Mouse (Mus musculus): ENCODE data around the gene Gramd2. TPM values are rescaled to one million over a fixed set of nuclear protein-coding genes. Genes with fewer than 3 reads are reported as not detected.

Gramd2 gene
- polyA plus RNA-seq, 1 experiment from 2014 or later: 0.43 TPM

DNA sequence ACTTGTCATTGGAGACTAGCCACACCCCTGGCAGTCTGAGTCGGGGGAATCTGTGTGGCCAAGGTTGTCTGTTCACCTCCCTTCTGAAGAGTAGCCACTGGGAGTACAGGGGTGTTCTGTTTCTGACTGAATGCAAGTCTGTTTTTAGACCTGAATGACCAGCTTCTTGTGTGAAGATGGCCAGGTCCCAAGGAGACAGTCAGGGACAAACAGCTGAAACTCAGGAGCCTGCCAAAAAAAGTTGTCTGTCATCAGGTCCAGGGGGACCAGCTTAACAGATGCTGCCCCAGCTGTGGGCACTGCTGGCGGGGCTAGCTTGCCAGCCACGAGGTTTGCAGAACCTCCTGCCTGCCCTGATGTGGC lies 15.5 kb downstream of the Gramd2 start:
- DNase-seq (ENCODE audit: low spot score) (no peak), ATAC-seq (ENCODE audit: low FRiP score) (no peak)
- Histone ChIP-seq H3K27me3 (ENCODE audit: control insufficient read depth, insufficient read depth, low read length) (no peaks in the 10 kb centered on the region), H3K9ac (ENCODE audit: low read depth, low read length) (no peak overlapping the region), H3K4me3 (ENCODE audit: low read depth, low read length) (no peak overlapping the region), H3K4me1 (replicated peaks; ENCODE audit: control insufficient read depth, insufficient read depth, low read length) (no peaks in the 10 kb centered on the region), H3K36me3 (ENCODE audit: control insufficient read depth, insufficient read depth, low read length) (no peaks in the 10 kb centered on the region), H3K9me3 (ENCODE audit: control insufficient read depth, low read length) (no peaks in the 10 kb centered on the region), H3K4me2 (replicated peaks; ENCODE audit: low read depth, low read length) (no peak overlapping the region), H3K27ac (ENCODE audit: low read depth, low read length) (no peak overlapping the region)
- 44% methylated on average over 3 of the region's 3 CpGs for WGBS

DNA sequence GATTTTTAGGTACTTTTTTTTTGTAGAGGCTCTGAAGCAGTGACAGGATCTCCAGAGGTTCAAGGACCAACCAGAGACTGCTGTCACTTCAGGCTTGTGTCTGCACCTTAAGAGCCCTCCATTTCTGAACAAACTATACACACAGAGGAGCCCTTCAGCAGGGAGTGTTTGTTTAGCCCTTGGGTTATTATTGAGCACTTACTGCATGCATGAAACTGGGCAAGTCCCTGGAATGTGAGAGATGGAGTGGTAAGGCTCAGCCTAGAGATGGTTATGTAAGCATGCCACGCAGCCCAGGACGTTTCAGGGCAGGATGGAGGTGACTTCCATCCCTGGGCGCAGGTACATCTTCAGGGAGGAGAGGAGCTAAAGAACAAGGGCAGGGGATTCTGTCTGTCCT lies 16.4 kb downstream of the Gramd2 start:
- Histone ChIP-seq H3K9ac (ENCODE audit: low read depth, low read length) (no peak overlapping the region), H3K4me1 (replicated peaks; ENCODE audit: control insufficient read depth, insufficient read depth, low read length) (no peaks in the 10 kb centered on the region), H3K27me3 (ENCODE audit: control insufficient read depth, insufficient read depth, low read length) (no peaks in the 10 kb centered on the region), H3K36me3 (ENCODE audit: control insufficient read depth, insufficient read depth, low read length) (no peaks in the 10 kb centered on the region), H3K9me3 (ENCODE audit: control insufficient read depth, low read length) (no peaks in the 10 kb centered on the region), H3K27ac (ENCODE audit: low read depth, low read length) (no peak overlapping the region), H3K4me3 (ENCODE audit: low read depth, low read length) (no peak overlapping the region), H3K4me2 (replicated peaks; ENCODE audit: low read depth, low read length) (no peak overlapping the region)
- no peak for DNase-seq (ENCODE audit: low spot score)
- 90% methylated on average over 3 of the region's 3 CpGs for whole genome bisulfite sequencing
- no peak for ATAC-seq (ENCODE audit: low FRiP score)

DNA sequence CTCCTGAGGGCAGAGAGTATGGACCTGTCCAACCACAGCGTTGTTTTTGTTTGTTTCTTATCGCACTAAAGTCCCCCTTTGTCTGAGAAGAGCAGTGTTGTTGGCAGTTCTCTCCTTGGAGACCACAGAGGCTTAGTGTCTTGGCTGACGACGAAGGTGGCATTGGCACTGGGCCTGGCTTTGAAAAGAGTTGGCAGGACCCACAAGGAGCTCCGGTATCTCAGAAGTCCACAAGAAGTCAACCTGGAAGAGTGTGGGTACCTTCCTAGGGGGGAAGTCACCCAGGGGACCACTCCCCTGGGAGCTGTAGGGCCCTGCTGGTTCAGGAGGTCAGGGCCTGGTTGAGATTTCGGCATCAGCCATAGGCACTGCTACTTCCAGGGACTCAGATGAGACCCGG lies 21.1 kb downstream of the Gramd2 start:
- DNase-seq (ENCODE audit: low spot score): no peak
- Histone ChIP-seq H3K4me2 (replicated peaks; ENCODE audit: low read depth, low read length) (no peak overlapping the region), H3K36me3 (ENCODE audit: control insufficient read depth, insufficient read depth, low read length) (no peaks in the 10 kb centered on the region), H3K27me3 (ENCODE audit: control insufficient read depth, insufficient read depth, low read length) (no peaks in the 10 kb centered on the region), H3K27ac (ENCODE audit: low read depth, low read length) (no peak overlapping the region), H3K9me3 (ENCODE audit: control insufficient read depth, low read length) (no peaks in the 10 kb centered on the region), H3K4me1 (replicated peaks; ENCODE audit: control insufficient read depth, insufficient read depth, low read length) (no peaks in the 10 kb centered on the region), H3K4me3 (ENCODE audit: low read depth, low read length) (no peak overlapping the region), H3K9ac (ENCODE audit: low read depth, low read length) (no peak overlapping the region)
- 89% methylated on average over 7 of the region's 7 CpGs for WGBS
- no peak for ATAC-seq (ENCODE audit: low FRiP score)

DNA sequence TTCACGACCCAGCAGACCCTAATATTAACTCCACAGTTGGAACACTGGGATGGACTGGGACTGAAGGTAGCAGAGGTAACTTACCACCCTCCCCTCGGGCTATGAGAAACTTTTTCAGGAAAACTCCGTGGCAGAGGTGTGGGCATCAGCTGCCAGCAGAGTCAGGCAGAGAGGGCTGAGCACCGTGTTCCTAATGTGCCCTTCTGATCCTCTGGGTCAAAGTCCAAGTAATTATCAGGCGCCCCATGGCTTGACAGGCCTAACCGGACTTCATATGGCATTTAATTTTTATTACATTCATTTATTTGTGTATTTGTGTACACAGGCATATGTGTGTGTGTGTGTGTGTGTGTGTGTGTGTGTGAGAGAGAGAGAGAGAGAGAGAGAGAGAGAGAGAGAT lies 23.2 kb downstream of the Gramd2 start:
- no peak overlapping the region for H3K4me2 ChIP-seq (replicated peaks; ENCODE audit: low read depth, low read length)
- WGBS: 70% methylated on average over 6 of the region's 6 CpGs
- no peak overlapping the region for H3K9ac ChIP-seq (ENCODE audit: low read depth, low read length)
- H3K27ac ChIP-seq (ENCODE audit: low read depth, low read length): no peak overlapping the region
- H3K9me3 ChIP-seq (ENCODE audit: control insufficient read depth, low read length): no peaks in the 10 kb centered on the region
- no peak overlapping the region for H3K4me3 ChIP-seq (ENCODE audit: low read depth, low read length)
- ATAC-seq (ENCODE audit: low FRiP score) (no peak), DNase-seq (ENCODE audit: low spot score) (no peak)
- H3K36me3 ChIP-seq (ENCODE audit: control insufficient read depth, insufficient read depth, low read length): no peaks in the 10 kb centered on the region
- no peaks in the 10 kb centered on the region for H3K27me3 ChIP-seq (ENCODE audit: control insufficient read depth, insufficient read depth, low read length)
- H3K4me1 ChIP-seq (replicated peaks; ENCODE audit: control insufficient read depth, insufficient read depth, low read length): no peaks in the 10 kb centered on the region

DNA sequence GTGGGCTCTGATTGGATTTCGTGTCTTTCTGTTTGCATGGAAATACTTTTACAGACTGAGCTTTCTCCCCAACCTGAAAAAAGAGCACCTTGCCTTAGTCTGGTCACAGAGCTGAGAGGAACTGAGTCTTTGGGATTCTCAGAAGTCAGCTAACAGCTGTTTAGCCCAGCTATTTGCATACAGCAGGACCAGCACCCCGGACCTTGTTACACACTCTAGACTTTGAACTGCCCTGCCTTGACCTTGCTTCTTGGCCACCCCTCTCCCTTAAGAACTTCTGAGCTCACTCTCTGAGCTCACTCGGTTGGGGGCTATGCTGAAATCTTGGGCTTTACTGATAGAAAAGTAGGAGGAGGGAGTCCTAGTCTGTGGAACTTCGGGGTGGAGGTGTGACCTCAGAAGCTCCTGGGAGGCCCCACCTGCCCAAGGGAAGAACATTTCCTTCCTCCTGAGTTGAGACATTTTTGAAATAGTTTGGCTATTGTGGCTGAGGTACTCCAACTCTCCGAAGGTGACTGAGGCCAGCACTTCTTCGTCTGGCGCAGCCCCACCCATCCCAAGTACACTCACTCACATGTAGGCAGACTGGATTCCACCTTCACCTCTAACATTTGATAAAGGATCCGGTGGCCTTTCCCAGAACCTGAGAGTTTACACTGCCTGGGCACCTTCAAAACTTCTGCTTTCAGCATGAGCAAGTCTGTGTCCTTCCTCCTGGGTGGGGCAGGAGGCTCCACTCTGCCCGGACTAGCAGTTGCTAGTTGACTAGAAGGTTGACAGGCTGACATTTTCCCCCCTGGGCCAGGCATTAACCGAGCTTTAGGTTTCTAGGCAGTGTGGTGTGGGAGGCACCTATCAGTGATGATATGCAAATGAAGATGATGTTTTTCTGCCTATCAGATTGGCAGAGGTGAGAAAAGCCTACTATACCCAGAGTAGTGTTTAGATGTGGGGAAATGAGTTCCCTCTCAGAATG lies 27.2 kb downstream of the Gramd2 start:
- Histone ChIP-seq H3K4me3 (ENCODE audit: low read depth, low read length) (no peak overlapping the region), H3K9ac (ENCODE audit: low read depth, low read length) (no peak overlapping the region), H3K36me3 (ENCODE audit: control insufficient read depth, insufficient read depth, low read length) (no peaks in the 10 kb centered on the region), H3K4me1 (replicated peaks; ENCODE audit: control insufficient read depth, insufficient read depth, low read length) (no peaks in the 10 kb centered on the region), H3K9me3 (ENCODE audit: control insufficient read depth, low read length) (no peaks in the 10 kb centered on the region), H3K4me2 (replicated peaks; ENCODE audit: low read depth, low read length) (no peak overlapping the region), H3K27me3 (ENCODE audit: control insufficient read depth, insufficient read depth, low read length) (no peaks in the 10 kb centered on the region), H3K27ac (ENCODE audit: low read depth, low read length) (no peak overlapping the region)
- 68% methylated on average over 10 of the region's 10 CpGs for WGBS
- ATAC-seq (ENCODE audit: low FRiP score): no peak
- no peak for DNase-seq (ENCODE audit: low spot score)

DNA sequence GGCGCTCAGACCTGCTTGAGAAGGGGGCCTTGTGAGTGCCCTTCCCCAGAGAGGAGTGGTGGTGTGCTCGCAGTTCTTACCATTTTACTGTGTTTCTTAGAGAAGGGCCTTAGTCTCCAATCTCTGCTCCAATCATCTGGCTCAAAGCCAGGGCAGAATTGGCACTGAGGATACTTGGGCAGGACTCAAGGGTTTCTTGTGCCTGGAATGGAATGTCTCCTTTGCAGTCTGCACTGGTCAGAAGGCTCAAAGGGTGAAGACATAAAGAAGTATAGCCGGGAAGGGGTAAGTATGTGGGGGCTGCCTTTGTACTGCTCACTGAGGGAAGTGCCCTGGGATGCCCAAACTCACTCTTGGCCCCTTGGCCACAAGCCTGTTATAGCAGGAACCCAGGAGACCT lies 29.3 kb downstream of the Gramd2 start:
- 74% methylated on average over 3 of the region's 3 CpGs for WGBS
- ATAC-seq (ENCODE audit: low FRiP score) (no peak), DNase-seq (ENCODE audit: low spot score) (no peak)
- Histone ChIP-seq H3K9me3 (ENCODE audit: control insufficient read depth, low read length) (no peaks in the 10 kb centered on the region), H3K4me3 (ENCODE audit: low read depth, low read length) (no peak overlapping the region), H3K27me3 (ENCODE audit: control insufficient read depth, insufficient read depth, low read length) (no peaks in the 10 kb centered on the region), H3K9ac (ENCODE audit: low read depth, low read length) (no peak overlapping the region), H3K4me2 (replicated peaks; ENCODE audit: low read depth, low read length) (no peak overlapping the region), H3K4me1 (replicated peaks; ENCODE audit: control insufficient read depth, insufficient read depth, low read length) (no peaks in the 10 kb centered on the region), H3K27ac (ENCODE audit: low read depth, low read length) (no peak overlapping the region), H3K36me3 (ENCODE audit: control insufficient read depth, insufficient read depth, low read length) (no peaks in the 10 kb centered on the region)

DNA sequence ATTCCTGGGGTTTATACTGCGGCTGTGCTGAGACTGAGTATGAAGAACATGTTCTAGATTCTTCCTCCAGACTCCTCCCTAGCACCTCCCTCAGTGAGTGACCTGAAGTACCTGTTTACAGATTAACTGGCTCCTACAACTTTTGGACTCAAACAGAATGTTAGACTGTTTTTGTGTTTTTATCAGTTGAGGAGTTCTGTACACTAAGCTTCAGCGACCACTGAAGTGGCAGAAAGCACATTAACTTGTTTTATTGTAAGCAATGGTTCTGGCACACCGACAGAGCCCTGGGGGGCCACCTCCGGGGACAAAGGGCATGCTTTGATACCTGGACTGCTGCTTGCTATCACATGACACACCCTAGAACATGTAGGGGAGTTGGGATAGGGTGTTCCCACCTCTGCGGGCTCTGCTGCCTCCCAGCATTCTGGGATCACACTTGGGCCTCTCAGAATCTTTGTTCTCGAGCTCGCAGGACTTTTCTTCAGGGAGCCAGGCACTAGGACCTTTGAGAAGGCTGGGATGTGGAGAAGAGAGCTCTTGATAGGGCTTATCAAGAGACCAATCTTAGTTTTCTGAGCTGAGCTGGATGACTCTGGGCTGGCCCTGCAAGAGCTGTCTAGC lies 36.4 kb downstream of the Gramd2 start:
- WGBS: 82% methylated on average over 7 of the region's 7 CpGs
- no peak for DNase-seq (ENCODE audit: low spot score)
- Histone ChIP-seq H3K4me1 (replicated peaks; ENCODE audit: control insufficient read depth, insufficient read depth, low read length) (no peaks in the 10 kb centered on the region), H3K27me3 (ENCODE audit: control insufficient read depth, insufficient read depth, low read length) (no peaks in the 10 kb centered on the region), H3K27ac (ENCODE audit: low read depth, low read length) (no peak overlapping the region), H3K9me3 (ENCODE audit: control insufficient read depth, low read length) (no peaks in the 10 kb centered on the region), H3K4me3 (ENCODE audit: low read depth, low read length) (no peak overlapping the region), H3K36me3 (ENCODE audit: control insufficient read depth, insufficient read depth, low read length) (no peaks in the 10 kb centered on the region), H3K4me2 (replicated peaks; ENCODE audit: low read depth, low read length) (no peak overlapping the region), H3K9ac (ENCODE audit: low read depth, low read length) (no peak overlapping the region)
- no peak for ATAC-seq (ENCODE audit: low FRiP score)

DNA sequence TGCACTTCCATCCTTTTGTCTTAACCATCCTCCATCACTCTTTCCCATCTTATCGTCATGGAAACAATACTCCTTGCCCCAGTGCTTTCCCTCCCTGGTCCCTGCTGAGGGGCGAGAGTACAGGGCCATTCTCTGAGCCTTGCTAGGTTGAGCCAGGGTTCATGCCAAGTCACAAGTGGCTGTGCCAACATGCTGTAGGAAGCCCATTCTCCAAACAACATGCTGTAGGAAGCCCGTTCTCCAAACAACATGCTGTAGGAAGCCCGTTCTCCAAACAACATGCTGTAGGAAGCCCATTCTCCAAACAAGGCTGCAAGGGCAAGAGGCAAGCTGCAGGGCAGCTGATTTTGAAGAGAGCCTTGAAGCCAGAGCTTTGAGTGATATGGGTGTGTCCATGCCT lies 38.3 kb downstream of the Gramd2 start:
- DNase-seq (ENCODE audit: low spot score): no peak
- no peaks in the 10 kb centered on the region for H3K27me3 ChIP-seq (ENCODE audit: control insufficient read depth, insufficient read depth, low read length)
- no peak overlapping the region for H3K27ac ChIP-seq (ENCODE audit: low read depth, low read length)
- no peak overlapping the region for H3K4me3 ChIP-seq (ENCODE audit: low read depth, low read length)
- no peaks in the 10 kb centered on the region for H3K4me1 ChIP-seq (replicated peaks; ENCODE audit: control insufficient read depth, insufficient read depth, low read length)
- no peak overlapping the region for H3K9ac ChIP-seq (ENCODE audit: low read depth, low read length)
- no peaks in the 10 kb centered on the region for H3K9me3 ChIP-seq (ENCODE audit: control insufficient read depth, low read length)
- 84% methylated on average over 4 of the region's 4 CpGs for WGBS
- no peak for ATAC-seq (ENCODE audit: low FRiP score)
- no peak overlapping the region for H3K4me2 ChIP-seq (replicated peaks; ENCODE audit: low read depth, low read length)
- H3K36me3 ChIP-seq (ENCODE audit: control insufficient read depth, insufficient read depth, low read length): no peaks in the 10 kb centered on the region

DNA sequence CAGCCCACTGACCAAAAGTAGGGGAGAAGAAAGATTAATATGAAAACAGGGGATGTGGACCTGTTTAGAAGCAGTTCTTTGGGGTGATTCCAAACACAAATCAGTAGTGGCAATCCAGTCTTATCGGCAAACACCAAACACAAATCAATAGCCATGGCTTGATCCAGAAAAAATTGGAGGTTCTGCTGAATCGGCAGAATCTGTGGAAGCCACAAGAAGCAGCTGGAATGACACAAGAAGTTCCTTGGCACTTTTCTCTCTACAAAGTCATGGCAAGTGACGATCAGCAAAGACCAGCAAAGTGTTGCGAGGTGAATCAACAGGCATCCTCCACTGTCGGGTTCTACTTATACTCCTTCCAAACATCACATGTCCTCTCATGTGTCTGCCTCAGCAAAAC lies 41.2 kb downstream of the Gramd2 start:
- Histone ChIP-seq H3K9me3 (ENCODE audit: control insufficient read depth, low read length) (no peaks in the 10 kb centered on the region), H3K36me3 (ENCODE audit: control insufficient read depth, insufficient read depth, low read length) (no peaks in the 10 kb centered on the region), H3K27ac (ENCODE audit: low read depth, low read length) (no peak overlapping the region), H3K27me3 (ENCODE audit: control insufficient read depth, insufficient read depth, low read length) (no peaks in the 10 kb centered on the region), H3K9ac (ENCODE audit: low read depth, low read length) (no peak overlapping the region), H3K4me3 (ENCODE audit: low read depth, low read length) (no peak overlapping the region), H3K4me1 (replicated peaks; ENCODE audit: control insufficient read depth, insufficient read depth, low read length) (no peaks in the 10 kb centered on the region), H3K4me2 (replicated peaks; ENCODE audit: low read depth, low read length) (no peak overlapping the region)
- ATAC-seq (ENCODE audit: low FRiP score) (no peak), DNase-seq (ENCODE audit: low spot score) (no peak)
- WGBS: 90% methylated on average over 5 of the region's 5 CpGs

Measured in hindbrain, embryonic 11.5 days (tissue).